Mouse (Mus musculus): ENCODE results near the gene Smyd4. TPM values are rescaled to one million over a fixed set of nuclear protein-coding genes. Genes with fewer than 3 reads are reported as not detected.

Gene Smyd4
- polyA plus RNA-seq, 1 experiment, result 7.3 TPM

DNA sequence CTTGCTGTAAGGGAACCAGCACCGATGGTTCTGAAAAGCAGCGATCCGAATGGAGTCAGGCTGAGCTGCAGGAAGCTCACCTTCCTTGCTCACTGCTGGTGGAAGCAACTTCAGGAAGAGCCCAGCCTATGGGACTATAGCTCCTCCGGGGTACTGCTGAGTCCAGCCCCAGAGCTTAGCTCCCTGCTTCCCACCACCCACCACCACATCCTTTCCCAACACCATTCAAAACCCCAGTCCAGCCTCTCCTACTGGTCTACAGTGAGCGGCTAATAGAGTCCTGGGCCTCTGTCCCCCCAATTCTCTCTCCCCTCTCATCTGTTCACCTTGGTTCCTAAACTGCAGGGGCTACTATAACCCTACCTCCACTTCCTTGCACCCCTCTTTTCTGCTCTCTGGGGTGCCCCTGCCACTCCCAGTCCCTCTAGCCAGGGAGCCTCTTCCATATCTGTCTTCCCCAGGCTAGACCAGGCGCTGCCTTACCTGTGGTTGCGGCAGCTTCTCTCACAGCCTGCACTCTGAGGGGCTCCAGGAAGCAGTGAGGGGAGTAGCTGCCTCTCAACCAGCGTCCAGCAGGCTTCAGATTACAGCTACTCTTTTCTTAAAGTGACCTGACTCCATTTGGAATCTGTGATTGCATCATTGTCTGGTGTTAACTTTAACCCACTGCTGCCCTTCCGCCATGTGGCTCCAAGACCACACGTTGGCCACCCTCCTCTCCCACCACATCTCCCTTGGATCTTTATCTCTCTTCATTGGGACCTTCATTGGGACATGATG, 74.0 kb downstream of the Smyd4 start, which contains the start of gene Serpinf1:
TSS of gene Serpinf1 (minus strand) at position 689 of the 780 bp plus-strand sequence.
- Histone ChIP-seq H3K27ac (ENCODE audit: insufficient read depth, low read length) (peak within 1 kb of the TSS; percentile 85), H3K4me3 (ENCODE audit: insufficient read depth, low read length) (peak within 1 kb of the TSS; percentile 69), H3K4me1 (ENCODE audit: control insufficient read depth, insufficient read depth, low read length) (0 out of 2 replicates have a peak, but pooled peaks cover 2% of the 10 kb centered on the region)
- no peak for TF ChIP-seq CTCF (IDR thresholded peaks at IDR 0.05; ENCODE audit: borderline replicate concordance, insufficient read depth, low read length)
- TF ChIP-seq POLR2A (IDR thresholded peaks at IDR 0.05; ENCODE audit: low read depth, low read length), result peak; percentile 96

DNA sequence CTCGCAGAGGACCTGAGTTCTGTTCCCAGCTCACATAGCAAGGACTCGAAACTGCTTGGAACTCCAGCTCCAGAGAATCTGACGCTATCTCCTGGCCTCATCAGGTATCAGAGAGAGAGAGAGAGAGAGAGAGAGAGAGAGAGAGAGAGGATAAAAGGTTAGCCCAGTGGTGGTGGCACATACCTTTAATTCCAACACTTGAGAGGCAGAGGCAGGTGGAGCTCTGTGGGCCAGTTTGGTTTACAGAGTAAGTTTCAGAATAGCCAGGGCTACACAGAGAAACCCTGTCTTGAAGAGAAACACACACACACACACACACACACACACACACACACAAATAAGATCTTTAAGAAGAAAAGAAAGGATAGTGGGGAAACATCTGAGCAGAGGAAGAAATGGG, 74.9 kb downstream of the Smyd4 start:
- no peak overlapping the region for H3K4me3 ChIP-seq (ENCODE audit: insufficient read depth, low read length)
- H3K4me1 ChIP-seq (ENCODE audit: control insufficient read depth, insufficient read depth, low read length), result 0 out of 2 replicates have a peak, but pooled peaks cover 2% of the 10 kb centered on the region
- TF ChIP-seq POLR2A (IDR thresholded peaks at IDR 0.05; ENCODE audit: low read depth, low read length) (no peak), CTCF (IDR thresholded peaks at IDR 0.05; ENCODE audit: borderline replicate concordance, insufficient read depth, low read length) (no peak)
- H3K27ac ChIP-seq (ENCODE audit: insufficient read depth, low read length), result no peak overlapping the region

DNA sequence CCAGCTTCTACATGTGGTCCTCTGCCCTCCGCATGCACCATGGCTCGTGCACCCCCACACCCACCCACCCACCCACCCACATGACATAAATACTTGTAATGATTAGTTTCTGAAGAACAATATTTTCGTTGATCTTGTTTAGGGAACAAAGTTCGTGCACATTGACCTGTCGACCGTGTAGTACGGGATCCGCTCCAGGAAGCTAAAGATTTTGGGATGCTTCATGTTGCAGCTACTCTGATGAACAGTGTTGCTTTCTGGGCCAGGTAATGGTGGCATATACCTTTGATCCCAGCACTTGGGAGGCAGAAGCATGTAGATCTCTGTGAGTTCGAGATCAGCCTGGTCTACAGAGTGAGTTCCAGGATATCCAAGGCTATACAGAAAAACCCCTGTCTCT, 75.8 kb downstream of the Smyd4 start:
- H3K4me1 ChIP-seq (ENCODE audit: control insufficient read depth, insufficient read depth, low read length), result 0 out of 2 replicates have a peak, but pooled peaks cover 2% of the 10 kb centered on the region
- no peak for TF ChIP-seq POLR2A (IDR thresholded peaks at IDR 0.05; ENCODE audit: low read depth, low read length)
- TF ChIP-seq CTCF (IDR thresholded peaks at IDR 0.05; ENCODE audit: borderline replicate concordance, insufficient read depth, low read length), result no peak
- no peak overlapping the region for H3K4me3 ChIP-seq (ENCODE audit: insufficient read depth, low read length)
- H3K27ac ChIP-seq (ENCODE audit: insufficient read depth, low read length), result no peak overlapping the region

DNA sequence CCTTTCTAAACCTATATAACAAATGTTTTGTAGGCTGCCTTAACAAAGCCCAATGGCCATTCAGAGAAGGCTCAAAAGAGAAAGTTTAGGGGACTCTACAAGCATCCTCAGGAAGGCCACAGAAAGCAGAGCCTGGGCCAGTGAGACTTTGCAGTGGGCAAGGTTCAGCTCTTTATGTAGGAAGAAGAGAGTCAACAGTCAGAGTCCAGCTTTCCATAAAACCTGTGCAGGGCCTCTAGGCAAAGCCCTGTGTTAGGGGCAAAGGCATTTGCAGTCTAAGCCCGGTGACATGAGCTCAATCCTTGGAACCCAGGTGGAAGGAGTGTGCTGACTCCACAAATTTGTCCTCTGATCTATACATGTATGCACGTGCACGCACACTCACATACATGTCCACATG, 76.2 kb downstream of the Smyd4 start:
- no peak for TF ChIP-seq POLR2A (IDR thresholded peaks at IDR 0.05; ENCODE audit: low read depth, low read length)
- TF ChIP-seq CTCF (IDR thresholded peaks at IDR 0.05; ENCODE audit: borderline replicate concordance, insufficient read depth, low read length), result no peak
- H3K4me1 ChIP-seq (ENCODE audit: control insufficient read depth, insufficient read depth, low read length), result 0 out of 2 replicates have a peak, but pooled peaks cover 2% of the 10 kb centered on the region
- H3K4me3 ChIP-seq (ENCODE audit: insufficient read depth, low read length), result no peak overlapping the region
- no peak overlapping the region for H3K27ac ChIP-seq (ENCODE audit: insufficient read depth, low read length)

DNA sequence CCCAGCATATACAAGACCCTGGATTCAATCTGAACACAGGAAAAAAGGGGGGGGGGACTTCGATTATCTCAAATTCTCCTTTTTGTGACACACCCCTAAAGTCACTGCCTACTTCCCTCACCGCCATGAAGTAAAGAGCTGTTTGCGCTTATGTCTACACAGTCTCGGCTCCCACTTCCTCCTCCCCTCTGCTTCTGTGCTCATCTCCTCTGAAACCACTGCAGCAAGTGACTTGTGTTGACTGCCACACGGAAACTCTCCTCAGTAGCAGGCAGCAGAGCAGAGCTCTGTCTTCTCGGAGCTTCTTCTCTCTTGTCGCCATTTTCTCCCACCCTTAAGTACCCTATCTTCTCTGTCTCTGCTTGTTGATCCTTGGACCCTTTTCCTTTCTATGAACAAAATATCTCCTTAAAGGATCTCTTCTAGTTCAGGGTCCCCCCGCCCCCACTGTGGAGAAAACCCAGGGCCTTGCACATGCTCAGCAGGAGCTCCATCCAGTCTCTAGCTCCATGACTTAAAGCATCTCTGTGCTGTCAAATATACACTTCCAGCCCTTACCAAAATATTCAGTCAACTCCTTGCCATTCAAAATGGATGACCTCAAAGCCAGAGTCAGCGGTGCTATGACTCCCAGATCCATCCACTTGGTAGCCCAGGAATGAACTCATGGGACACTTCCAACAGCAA, 80.9 kb downstream of the Smyd4 start:
- H3K27ac ChIP-seq (ENCODE audit: insufficient read depth, low read length), result no peak overlapping the region
- TF ChIP-seq POLR2A (IDR thresholded peaks at IDR 0.05; ENCODE audit: low read depth, low read length) (no peak), CTCF (IDR thresholded peaks at IDR 0.05; ENCODE audit: borderline replicate concordance, insufficient read depth, low read length) (no peak)
- H3K4me3 ChIP-seq (ENCODE audit: insufficient read depth, low read length), result no peak overlapping the region
- no peaks in the 10 kb centered on the region for H3K4me1 ChIP-seq (ENCODE audit: control insufficient read depth, insufficient read depth, low read length)

DNA sequence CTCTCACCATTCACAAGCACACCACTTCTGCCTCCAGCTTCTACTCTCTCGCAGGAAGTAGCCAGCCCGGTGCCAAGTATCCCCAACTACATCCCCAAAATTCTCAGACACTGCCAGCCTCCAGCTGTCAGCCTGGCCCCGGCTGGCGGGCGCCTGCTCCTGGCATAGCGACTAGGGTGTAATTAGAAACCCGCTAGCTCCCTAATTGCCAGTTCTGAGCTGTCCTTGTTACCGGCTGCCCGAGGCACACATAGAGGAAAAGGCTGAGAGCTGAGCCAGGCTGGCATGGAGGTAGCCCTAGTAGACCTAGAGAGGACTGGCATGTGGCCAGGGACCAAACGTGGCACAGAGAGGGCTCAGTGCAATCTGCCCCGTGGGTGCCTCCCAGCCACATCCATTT, 83.1 kb downstream of the Smyd4 start:
- TF ChIP-seq CTCF (IDR thresholded peaks at IDR 0.05; ENCODE audit: borderline replicate concordance, insufficient read depth, low read length), result no peak
- no peak for TF ChIP-seq POLR2A (IDR thresholded peaks at IDR 0.05; ENCODE audit: low read depth, low read length)
- H3K27ac ChIP-seq (ENCODE audit: insufficient read depth, low read length), result no peak overlapping the region
- H3K4me3 ChIP-seq (ENCODE audit: insufficient read depth, low read length), result no peak overlapping the region
- H3K4me1 ChIP-seq (ENCODE audit: control insufficient read depth, insufficient read depth, low read length), result no peaks in the 10 kb centered on the region

DNA sequence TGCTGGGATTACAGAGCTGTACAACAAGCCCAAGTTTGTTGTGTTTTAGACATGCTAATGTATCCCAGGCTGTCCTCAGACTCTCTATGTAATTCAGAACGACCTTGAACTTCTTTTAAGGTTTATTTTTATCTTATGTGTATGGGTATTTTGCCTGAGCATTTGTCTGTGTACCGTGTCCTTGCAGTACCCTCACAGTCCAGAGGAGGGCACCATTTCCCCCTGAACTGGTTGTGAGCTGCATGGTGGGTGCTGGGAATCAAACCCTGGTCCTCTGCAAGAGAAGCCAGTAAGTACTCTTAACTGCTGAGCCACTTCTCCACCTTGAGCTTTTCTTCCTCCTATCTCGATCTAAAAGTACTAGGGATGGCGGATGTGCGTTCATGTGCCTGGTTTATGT, 85.9 kb downstream of the Smyd4 start:
- Histone ChIP-seq H3K4me1 (ENCODE audit: control insufficient read depth, insufficient read depth, low read length) (no peaks in the 10 kb centered on the region), H3K27ac (ENCODE audit: insufficient read depth, low read length) (no peak overlapping the region), H3K4me3 (ENCODE audit: insufficient read depth, low read length) (no peak overlapping the region)
- no peak for TF ChIP-seq CTCF (IDR thresholded peaks at IDR 0.05; ENCODE audit: borderline replicate concordance, insufficient read depth, low read length)
- TF ChIP-seq POLR2A (IDR thresholded peaks at IDR 0.05; ENCODE audit: low read depth, low read length), result no peak

DNA sequence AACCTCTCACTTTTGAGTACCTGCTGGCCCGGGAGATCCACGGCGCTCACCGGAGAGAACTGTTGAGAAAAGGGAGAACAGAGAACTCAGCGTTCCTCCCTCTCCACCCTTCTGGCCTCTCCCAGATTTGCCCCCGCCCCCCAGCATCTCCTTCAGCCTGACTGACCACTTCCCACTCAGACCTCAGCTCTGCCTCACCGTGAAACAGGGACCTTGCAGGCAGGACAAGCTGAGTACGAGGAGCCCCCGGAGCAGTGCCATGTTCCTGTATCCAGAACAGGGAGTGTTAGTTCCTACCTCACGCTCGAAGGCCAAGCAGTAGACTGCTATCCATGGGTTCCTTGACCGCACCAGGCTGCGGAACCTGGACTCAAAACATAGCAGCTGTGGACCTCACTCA, 90.0 kb downstream of the Smyd4 start:
- TF ChIP-seq POLR2A (IDR thresholded peaks at IDR 0.05; ENCODE audit: low read depth, low read length) (no peak), CTCF (IDR thresholded peaks at IDR 0.05; ENCODE audit: borderline replicate concordance, insufficient read depth, low read length) (no peak)
- Histone ChIP-seq H3K4me1 (ENCODE audit: control insufficient read depth, insufficient read depth, low read length) (no peaks in the 10 kb centered on the region), H3K27ac (ENCODE audit: insufficient read depth, low read length) (no peak overlapping the region), H3K4me3 (ENCODE audit: insufficient read depth, low read length) (no peak overlapping the region)

DNA sequence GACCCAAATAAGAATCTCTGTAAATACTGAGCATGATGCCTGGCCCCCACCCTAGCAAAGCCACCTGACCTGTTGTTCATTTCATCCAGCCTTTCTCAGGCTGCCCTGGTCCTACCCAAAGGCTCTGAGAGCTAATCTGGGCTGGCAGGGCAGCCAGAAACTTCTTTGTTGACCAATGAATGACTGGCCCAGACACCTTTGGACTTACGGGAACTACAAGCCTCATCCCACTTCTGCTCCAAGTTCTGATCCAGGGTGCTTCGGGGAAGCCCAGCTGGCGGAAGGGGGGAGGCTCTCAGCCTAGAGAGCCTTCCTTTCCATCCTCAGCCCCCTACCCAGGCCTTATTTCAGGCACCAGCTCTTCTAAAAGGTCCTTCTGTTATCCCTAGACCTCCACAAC, 90.6 kb downstream of the Smyd4 start:
- H3K4me1 ChIP-seq (ENCODE audit: control insufficient read depth, insufficient read depth, low read length), result no peaks in the 10 kb centered on the region
- H3K4me3 ChIP-seq (ENCODE audit: insufficient read depth, low read length), result no peak overlapping the region
- TF ChIP-seq POLR2A (IDR thresholded peaks at IDR 0.05; ENCODE audit: low read depth, low read length) (no peak), CTCF (IDR thresholded peaks at IDR 0.05; ENCODE audit: borderline replicate concordance, insufficient read depth, low read length) (no peak)
- H3K27ac ChIP-seq (ENCODE audit: insufficient read depth, low read length), result no peak overlapping the region

DNA sequence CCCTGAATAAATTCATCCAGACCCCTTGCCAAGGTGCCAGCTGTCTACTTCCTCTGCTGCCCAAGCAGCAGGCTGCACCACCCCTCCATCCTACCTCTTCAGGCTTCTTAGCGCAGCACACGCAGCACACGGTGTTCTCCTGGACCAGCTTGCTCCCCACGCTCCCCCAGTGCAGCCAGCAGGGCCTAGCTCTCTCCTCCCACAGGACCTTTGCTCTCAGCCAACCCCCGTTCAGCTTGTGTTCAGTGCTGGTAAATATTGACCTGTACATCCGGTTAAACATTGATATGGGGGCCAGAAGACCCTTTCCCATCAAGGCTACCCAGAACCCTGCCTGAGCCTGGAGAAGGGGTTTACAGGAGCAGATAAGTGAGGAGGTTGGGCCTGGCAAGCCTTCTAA, 91.1 kb downstream of the Smyd4 start, which contains the start of gene Serpinf2:
TSS of gene Serpinf2 (minus strand) at position 229 of the 400 bp plus-strand sequence.
- Histone ChIP-seq H3K27ac (ENCODE audit: insufficient read depth, low read length) (no peak within 1 kb of the TSS), H3K4me3 (ENCODE audit: insufficient read depth, low read length) (no peak within 1 kb of the TSS), H3K4me1 (ENCODE audit: control insufficient read depth, insufficient read depth, low read length) (no peaks in the 10 kb centered on the region)
- no peak for TF ChIP-seq POLR2A (IDR thresholded peaks at IDR 0.05; ENCODE audit: low read depth, low read length)
- no peak for TF ChIP-seq CTCF (IDR thresholded peaks at IDR 0.05; ENCODE audit: borderline replicate concordance, insufficient read depth, low read length)
